Mouse (Mus musculus) central nervous system, embryonic 14 days (tissue): Measurements from ENCODE around the gene 9830107B12Rik. TPM values are rescaled to one million over a fixed set of nuclear protein-coding genes. Genes with fewer than 3 reads are reported as not detected.

Experiments
- polyA plus RNA-seq: library from polyadenylated mRNA; depleted of rRNA; stranded (reverse); fragments of >200 nt; gene quantifications from 2 replicates; pipeline ENCODE4 v1.2.3, GENCODE M21; 2012; rRNA removed

9830107B12Rik gene
- polyA plus RNA-seq, result not detected in 2 replicates

DNA sequence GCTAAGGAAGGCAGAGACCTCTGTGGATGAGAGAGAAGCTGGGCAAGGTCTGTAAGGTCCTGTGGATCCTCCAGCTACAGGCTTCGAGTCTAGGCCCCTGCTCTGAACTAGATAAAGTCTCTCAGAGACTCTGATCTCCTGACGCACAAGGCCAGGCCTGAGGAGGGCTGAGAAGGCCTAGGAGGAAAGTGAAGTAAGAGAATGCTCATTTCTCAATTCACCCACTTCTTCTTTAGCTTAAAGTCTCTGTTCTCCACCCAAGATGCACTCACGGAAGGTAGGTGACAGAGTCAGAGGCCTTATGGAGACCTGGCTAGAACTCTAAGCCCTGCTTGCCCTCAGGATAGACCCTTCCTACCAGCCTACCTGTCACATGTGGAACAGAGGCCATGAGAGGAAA, at the start of gene 9830107B12Rik:
TSS of gene 9830107B12Rik (minus strand) at position 149 of the 400 bp plus-strand sequence.

DNA sequence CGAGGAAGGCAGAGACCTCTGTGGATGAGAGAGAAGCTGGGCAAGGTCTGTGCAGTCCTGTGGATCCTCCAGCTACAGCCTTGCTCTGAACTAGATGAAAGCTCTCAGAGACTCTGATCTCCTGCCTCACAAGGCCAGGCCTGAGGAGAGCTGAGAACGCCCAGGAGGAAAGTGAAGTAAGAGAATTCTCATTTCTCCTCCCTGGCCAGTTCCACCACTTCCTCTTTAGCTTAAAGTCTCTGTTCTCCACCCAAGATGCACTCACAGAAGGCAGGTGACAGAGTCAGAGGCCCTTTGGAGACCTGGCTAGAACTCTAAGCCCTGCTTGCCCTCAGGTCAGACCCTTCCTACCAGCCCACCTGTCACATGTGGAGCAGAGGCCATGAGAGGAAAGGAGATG, 21.0 kb upstream of the 9830107B12Rik start, which contains the start of gene A530064D06Rik:
TSS of gene A530064D06Rik (minus strand) at position 173 of the 400 bp plus-strand sequence.

DNA sequence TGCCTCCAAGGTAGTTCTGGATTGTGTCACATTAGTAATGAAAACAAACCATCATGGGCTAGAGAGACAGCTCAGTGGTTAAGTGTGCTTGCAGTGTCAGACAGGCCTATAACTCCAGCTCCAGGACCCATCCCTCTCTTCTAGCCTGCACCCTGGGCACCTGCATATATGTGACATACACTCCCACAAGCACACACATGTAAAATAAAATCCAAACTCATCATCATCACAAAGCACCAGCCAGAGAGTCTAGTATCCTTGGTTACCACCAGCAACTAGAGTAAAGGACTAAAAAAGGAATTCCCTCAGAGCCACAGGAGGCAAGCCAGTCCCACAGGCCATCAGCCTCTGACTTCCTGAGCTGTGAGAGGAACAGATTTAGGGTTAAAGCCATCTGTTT, 57.0 kb downstream of the 9830107B12Rik start, which contains the start of gene 1700067P10Rik:
TSS of gene 1700067P10Rik (plus strand) at position 301 of the 400 bp plus-strand sequence.

Other genes with a start within 250 kb of the 9830107B12Rik start
- gene Foxp4, start 221.6 kb downstream of the 9830107B12Rik start, polyA plus RNA-seq, result 88.7 and 94.3 TPM in 2 replicates
- not detected in 2 replicates for gene 1700122O11Rik, start 108.0 kb downstream of the 9830107B12Rik start, polyA plus RNA-seq
- not detected in 2 replicates for gene 1700067P10Rik, start 56.9 kb downstream of the 9830107B12Rik start, polyA plus RNA-seq
- 0.11 and 0.16 TPM in 2 replicates for gene A530064D06Rik, start 21.0 kb upstream of the 9830107B12Rik start, polyA plus RNA-seq
- 0.01 and 0.08 TPM in 2 replicates for gene Trem1, start 86.5 kb upstream of the 9830107B12Rik start, polyA plus RNA-seq
- 0.11 TPM in 1 of 2 replicates, not detected in the other for gene Trem3, start 101.5 kb upstream of the 9830107B12Rik start, polyA plus RNA-seq
- 0.17 TPM in 1 of 2 replicates, not detected in the other for gene Treml4, start 118.0 kb upstream of the 9830107B12Rik start, polyA plus RNA-seq
- 0.38 and 0.43 TPM in 2 replicates for gene Treml2, start 153.2 kb upstream of the 9830107B12Rik start, polyA plus RNA-seq
- 0.38 and 0.60 TPM in 2 replicates for gene B430306N03Rik, start 169.9 kb upstream of the 9830107B12Rik start, polyA plus RNA-seq
- 7.0 and 8.5 TPM in 2 replicates for gene Trem2, start 200.1 kb upstream of the 9830107B12Rik start, polyA plus RNA-seq
- 0.45 and 0.65 TPM in 2 replicates for gene Treml1, start 213.6 kb upstream of the 9830107B12Rik start, polyA plus RNA-seq